Mouse (Mus musculus): ENCODE results near the gene Mvk.

DNA sequence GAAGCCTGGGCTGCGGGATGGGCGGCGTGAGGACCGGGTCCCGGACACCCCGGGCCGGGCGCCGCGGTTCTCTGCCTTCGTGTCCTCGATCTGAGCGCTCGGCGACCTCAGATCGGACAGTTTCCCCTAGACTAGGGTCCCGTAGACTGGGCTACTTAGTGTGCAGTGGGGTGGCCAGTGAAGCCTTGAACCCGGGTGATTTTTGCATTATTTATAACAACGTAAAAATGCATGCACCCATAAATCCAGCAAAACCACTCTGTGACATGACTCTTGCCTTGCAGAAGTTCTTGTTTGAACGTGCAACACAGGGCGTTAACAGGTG is 261 bp downstream of the Mvk start:
- TF ChIP-seq CTCF (IDR thresholded peaks at IDR 0.05; ENCODE audit: low read depth) (no peak), EP300 (IDR thresholded peaks at IDR 0.05; ENCODE audit: low read depth) (0 out of 2 replicates have a peak, but pooled peaks have one; percentile 9)
